Mouse (Mus musculus) brain, adult 2 months (tissue): ENCODE measurements around the gene Dguok.
A peak's percentile ranks its signal among the peaks of the same experiment; 100 is the strongest.

ENCODE experiments used
- DNase-seq: peaks from one replicate; pipeline ENCODE4 v3.0.0; 2011; ENCODE audit warnings: low read depth, low spot score

The Dguok gene

GRCm38 (mm10) chr6:83500462-83500861 is 6.3 kb downstream of the Dguok start:
- no peak for DNase-seq

- peak; percentile 82 for DNase-seq
These were observed 7.7 kb downstream of the Dguok start for GRCm38 (mm10) chr6:83499078-83499477.

GRCm38 (mm10) chr6:83496753-83497710 is 9.7 kb downstream of the Dguok start:
- DNase-seq: peak; percentile 40

GRCm38 (mm10) chr6:83496009-83496752 is 10.6 kb downstream of the Dguok start:
- DNase-seq: peak; percentile 82

GRCm38 (mm10) chr6:83490622-83491021 is 16.1 kb downstream of the Dguok start:
- DNase-seq: no peak

GRCm38 (mm10) chr6:83488200-83488599 is 18.6 kb downstream of the Dguok start:
- no peak for DNase-seq

GRCm38 (mm10) chr6:83487298-83487697 is 19.5 kb downstream of the Dguok start:
- no peak for DNase-seq

GRCm38 (mm10) chr6:83485854-83486253 is 20.9 kb downstream of the Dguok start:
- no peak for DNase-seq

- no peak for DNase-seq
These were observed 23.0 kb downstream of the Dguok start for GRCm38 (mm10) chr6:83483776-83484175.

- DNase-seq: no peak
These were observed 24.2 kb downstream of the Dguok start for GRCm38 (mm10) chr6:83482418-83483085.

GRCm38 (mm10) chr6:83480019-83480655 is 26.6 kb downstream of the Dguok start:
- DNase-seq: no peak

GRCm38 (mm10) chr6:83479193-83479592 is 27.6 kb downstream of the Dguok start:
- no peak for DNase-seq

- peak; percentile 63 for DNase-seq
These were observed 28.1 kb downstream of the Dguok start for GRCm38 (mm10) chr6:83478628-83479027.

GRCm38 (mm10) chr6:83478217-83478616 is 28.6 kb downstream of the Dguok start:
- DNase-seq: no peak

GRCm38 (mm10) chr6:83475431-83475830 is 31.3 kb downstream of the Dguok start:
- no peak for DNase-seq

GRCm38 (mm10) chr6:83473240-83473639 is 33.5 kb downstream of the Dguok start:
- peak; percentile 69 for DNase-seq

GRCm38 (mm10) chr6:83471739-83472138 is 35.0 kb downstream of the Dguok start:
- DNase-seq: no peak

GRCm38 (mm10) chr6:83464011-83464410 is 42.8 kb downstream of the Dguok start:
- no peak for DNase-seq

- DNase-seq: no peak
These were observed 47.6 kb downstream of the Dguok start, which contains the start of gene Tet3 for GRCm38 (mm10) chr6:83459034-83459644. Gene Tet3 (minus strand): TSS chr6:83459084.

- no peak for DNase-seq
These were observed 49.6 kb downstream of the Dguok start for GRCm38 (mm10) chr6:83456984-83457810.
